Mouse (Mus musculus): ENCODE data around the gene Osbpl10.

Osbpl10 gene

DNA sequence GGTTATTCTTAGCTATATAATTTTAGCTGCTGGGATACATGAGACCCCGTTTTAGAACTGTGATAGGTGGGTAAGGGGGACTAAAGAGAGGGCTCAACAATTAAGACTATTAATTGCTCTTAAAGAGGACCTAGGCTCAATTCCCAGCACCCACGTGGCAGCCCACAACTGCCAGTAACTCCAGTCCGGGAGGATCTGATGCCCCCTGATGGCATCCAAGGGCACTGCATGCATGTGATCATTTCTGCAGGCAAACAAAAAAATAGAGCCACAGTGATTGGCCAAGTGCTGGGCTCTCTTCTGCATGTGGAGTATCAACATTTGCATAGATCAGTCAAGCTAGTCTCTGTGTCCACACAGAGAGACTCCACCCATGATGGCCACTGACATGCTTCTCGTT is 96.8 kb downstream of the Osbpl10 start:
- DNase-seq (ENCODE audit: low read depth, low spot score): no peak

- DNase-seq (ENCODE audit: low read depth, low spot score): peak; percentile 57
These were observed 110.1 kb downstream of the Osbpl10 start for GRCm38 (mm10) chr9:115088295-115088993.

GRCm38 (mm10) chr9:115089644-115090043 is 111.3 kb downstream of the Osbpl10 start:
- DNase-seq (ENCODE audit: low read depth, low spot score): no peak

GRCm38 (mm10) chr9:115096481-115096880 is 118.1 kb downstream of the Osbpl10 start:
- DNase-seq (ENCODE audit: low read depth, low spot score): no peak

DNA sequence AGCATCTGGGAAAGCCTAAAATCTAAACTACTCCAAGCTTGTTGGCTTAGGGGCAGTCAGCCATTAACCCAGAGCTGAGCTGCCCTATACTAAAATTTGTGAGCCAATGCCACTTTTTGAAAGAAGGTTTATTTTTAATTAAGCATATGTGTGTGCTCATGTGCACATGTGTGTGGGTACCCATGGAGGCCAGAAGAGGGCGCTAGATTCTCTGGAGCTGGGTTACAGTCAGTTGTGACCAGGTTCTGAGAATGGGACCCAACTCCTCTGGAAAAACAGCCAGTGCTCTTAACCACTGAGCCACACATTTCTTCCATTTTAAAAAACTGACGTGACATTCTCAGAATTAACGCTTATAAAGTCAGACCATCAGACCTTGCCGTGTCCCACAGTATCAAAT is 119.0 kb downstream of the Osbpl10 start:
- DNase-seq (ENCODE audit: low read depth, low spot score): no peak

DNA sequence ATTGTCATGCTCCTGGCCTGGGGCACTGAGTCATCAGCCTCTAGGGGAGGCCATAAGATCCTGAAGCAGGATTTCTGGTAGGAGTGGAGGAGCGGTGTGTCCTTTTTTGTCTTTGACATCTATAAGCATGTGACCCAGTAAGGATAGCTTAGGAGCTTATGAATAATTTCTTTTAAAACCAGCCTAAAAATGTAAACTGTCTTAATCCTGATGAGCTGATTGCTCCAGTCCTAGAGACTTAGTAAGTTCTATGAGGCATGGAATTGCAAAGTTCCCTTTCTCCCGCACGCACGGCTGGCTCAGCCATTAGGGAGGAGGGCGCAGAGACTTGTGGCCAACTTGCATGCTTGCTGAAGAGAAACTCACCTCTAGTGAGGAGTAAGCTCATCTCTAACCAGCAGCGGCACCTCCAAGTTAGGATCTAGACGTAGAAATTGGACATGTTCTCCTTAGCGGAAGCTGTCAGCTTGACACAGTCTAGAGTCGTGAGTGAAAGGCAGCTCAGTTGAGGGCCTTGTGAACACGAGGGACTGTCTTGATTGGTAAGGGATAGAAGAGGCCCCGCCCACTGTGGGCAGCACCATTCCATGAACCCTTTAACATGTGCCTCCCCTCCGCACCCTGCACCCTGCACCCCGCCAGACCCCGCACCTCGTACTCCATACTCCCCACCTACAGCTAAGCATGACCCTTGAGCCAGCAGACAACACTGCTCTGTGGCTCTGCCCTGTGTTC is 122.0 kb downstream of the Osbpl10 start:
- no peak for DNase-seq (ENCODE audit: low read depth, low spot score)

DNA sequence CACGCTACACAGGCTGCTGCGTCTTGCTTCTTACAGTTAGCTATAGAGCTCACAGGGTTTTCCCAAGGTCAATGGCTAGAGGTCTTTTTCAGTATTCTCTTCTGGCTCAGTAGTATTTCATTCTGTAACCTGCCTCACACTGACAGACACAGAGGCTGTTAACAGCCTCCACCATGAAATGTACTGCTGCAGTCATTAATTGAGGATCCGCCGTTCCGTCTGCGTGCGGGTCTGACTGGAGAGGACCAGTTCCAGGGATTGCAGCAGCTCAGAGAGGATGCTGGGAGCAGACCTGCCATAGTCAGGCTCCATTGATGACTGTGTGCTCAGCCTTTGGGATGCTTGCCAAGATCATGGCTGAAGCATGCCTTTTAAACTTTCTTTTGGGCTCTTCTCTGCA is 129.1 kb downstream of the Osbpl10 start:
- DNase-seq (ENCODE audit: low read depth, low spot score): no peak

- DNase-seq (ENCODE audit: low read depth, low spot score): no peak
These were observed 132.3 kb downstream of the Osbpl10 start for GRCm38 (mm10) chr9:115110655-115111054.

DNA sequence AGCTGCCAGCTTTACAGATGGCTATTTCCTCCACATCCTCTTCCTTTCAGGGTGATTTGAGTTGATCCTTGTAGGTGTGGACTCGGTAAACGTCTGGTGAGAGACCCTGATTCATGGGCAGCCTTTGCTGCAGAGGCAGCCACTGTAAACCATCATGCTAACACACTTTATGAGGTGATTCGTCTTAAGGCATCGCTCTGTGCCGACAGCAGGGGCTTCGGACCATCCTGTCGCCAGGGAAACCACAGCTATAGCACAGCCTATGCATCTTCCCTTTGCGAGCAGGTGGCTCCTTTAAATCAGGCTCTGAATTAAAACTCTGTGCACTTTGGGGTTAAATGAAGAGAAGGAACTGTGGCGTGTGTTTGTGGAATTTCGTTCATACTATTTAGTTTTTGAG is 138.9 kb downstream of the Osbpl10 start:
- DNase-seq (ENCODE audit: low read depth, low spot score): no peak

DNA sequence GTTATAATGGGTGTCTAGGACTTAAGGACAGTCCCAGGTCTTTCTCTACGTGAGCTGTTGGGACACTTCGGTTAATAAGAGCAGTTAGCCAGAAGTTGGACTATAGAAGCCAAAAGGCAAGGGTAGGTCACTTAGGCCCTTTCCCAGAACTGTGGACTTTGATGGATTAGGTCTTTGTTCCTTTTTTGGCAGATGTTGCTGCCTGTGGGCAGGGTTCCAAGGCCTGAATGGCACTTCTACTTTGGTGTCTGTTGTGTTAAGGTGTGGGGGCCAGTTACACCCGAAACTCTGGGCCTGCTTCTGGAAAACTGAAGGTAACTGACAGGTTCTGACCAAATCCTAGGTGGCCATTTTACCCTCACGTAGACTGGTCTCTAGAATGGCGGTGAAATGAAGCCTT is 141.9 kb downstream of the Osbpl10 start:
- DNase-seq (ENCODE audit: low read depth, low spot score): no peak

DNA sequence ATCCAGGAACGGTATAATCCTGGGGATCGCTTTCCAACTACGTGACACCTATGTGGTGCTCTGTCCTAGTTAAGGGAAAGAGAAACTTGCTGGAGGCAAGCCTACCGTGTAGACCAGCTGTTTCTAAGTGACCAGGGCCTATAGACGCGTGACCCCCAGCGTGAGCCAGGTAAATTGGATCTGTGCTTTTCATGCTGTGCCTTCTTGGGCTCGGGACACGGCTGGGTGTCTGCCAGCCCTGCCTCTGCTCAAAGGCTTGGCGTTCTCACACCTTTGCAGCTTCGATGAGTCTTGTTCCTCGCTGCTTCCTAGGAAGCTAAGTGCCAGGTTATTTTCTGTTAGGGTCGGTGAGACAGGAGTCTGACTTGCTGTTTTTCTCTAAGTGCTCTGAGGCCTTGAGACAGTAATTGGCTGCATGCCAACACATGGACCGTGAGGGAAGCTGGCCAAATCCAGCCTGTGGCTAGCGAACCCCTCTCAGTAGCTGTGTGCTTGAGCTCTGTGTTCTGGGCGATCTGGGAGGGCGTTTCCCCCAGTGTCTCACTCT is 142.4 kb downstream of the Osbpl10 start:
- no peak for DNase-seq (ENCODE audit: low read depth, low spot score)

GRCm38 (mm10) chr9:115127342-115127741 is 149.0 kb downstream of the Osbpl10 start:
- DNase-seq (ENCODE audit: low read depth, low spot score): no peak

DNA sequence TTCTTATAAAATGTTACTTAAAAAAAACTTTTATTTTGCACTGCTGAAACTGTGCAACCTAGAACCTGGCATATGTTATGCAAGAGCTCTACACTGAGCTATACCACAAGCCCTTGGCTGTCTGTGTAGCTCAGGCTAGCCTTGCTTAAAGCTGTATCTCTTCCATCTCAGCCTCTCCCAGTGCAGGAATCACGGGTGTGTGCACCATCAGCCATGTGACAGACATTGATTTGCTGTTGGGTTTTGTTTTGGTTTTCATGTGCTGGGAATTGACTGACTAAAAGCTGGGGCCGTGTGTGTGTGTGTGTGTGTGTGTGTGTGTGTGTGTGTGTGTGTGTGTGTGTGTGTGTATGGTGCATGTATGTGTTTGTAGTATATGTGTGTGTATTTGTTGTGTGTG is 155.6 kb downstream of the Osbpl10 start:
- DNase-seq (ENCODE audit: low read depth, low spot score): no peak

GRCm38 (mm10) chr9:115134736-115135135 is 156.4 kb downstream of the Osbpl10 start:
- DNase-seq (ENCODE audit: low read depth, low spot score): no peak

GRCm38 (mm10) chr9:115135352-115135751 is 157.0 kb downstream of the Osbpl10 start:
- no peak for DNase-seq (ENCODE audit: low read depth, low spot score)

DNA sequence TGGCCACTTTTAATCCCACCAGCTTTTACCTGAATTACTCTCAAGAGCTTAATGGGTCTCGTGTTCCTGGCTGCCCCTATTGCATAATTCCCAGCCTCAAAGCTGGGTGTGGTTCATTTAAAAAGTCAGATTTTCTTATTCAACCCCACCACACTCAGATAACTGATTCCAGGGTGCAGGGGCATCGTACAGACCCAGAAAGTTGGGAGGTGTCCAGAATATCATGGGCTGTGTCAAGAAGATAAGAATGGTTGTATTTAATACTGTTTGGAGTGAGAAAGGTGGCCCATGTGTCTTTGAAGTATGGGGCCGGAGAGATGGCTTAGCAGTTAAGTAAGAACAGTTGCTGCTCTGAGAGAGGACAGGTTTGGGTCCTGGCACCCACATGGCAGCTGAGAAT is 159.5 kb downstream of the Osbpl10 start:
- no peak for DNase-seq (ENCODE audit: low read depth, low spot score)

DNA sequence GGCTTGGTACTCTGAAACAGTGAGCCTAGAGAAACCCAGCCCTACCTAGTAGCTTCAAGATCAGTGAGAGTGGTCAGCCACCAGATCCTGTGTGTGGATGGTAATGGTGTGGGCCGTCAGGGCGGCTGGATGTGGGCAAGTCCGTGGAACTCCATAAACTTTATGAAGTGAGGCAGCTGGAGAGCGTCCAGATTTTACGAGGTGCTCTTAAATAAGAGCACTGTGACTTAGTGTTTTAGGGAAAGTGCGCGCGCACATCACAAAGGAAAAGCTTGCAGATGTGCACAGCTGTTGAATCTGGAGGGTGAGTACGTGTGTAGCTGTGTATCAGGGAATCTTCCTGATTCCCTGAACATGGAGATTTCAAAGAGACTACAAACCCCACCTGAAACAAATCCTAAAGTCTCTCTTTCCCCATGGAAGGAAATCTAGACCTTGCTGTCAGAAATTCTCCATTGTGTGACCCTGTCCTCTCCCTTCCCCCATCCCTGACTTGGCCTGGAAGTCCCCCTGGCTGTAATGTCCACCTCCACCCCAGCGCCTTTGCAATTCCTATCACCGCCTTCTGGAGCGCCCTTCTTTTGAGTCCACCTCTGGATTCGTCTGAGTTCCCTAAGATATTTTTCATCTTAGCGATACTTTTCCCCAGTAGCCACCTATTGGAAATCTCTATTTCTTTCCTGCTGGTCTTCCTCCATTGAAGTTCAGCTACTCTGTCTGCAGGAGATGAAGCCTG is 161.4 kb downstream of the Osbpl10 start:
- no peak for DNase-seq (ENCODE audit: low read depth, low spot score)

GRCm38 (mm10) chr9:115147141-115147540 is 168.8 kb downstream of the Osbpl10 start:
- DNase-seq (ENCODE audit: low read depth, low spot score): no peak

DNA sequence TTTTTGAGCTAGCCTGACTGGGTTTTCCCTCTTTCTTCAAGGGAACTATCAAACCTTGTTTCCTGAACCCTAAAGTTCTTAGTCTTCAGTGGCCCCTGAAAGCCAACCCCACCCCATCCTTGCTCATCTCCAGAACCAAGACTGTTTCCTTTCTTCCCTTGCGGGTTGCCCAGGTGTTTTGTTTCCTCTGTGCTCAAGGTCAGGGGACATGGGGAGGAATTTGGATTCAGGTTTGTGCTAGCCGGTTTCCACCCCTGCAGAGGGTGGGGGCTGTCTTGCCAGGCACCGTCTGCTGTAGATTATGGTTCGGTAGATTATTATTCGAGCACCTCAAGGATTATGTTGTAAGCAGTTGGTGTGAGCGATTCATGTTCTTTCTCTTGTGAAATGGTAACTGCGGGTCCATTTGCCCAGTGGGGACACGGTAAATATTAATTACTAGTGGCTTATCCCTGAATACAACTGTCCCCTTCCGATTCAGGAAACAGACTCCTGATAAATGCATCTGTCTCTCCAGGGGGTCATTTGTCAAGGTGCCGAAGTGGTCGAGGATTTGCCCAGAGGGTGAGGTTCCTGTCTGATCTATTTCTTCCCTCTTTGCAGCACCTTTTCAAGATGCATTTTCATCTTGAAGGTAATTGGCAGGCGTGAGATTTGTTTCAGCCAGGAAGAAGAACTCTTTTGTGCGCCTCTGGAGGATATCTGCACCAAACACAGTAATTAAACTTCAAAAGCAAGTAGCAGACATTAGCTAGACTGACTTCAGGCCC is 169.4 kb downstream of the Osbpl10 start:
- no peak for DNase-seq (ENCODE audit: low read depth, low spot score)

DNA sequence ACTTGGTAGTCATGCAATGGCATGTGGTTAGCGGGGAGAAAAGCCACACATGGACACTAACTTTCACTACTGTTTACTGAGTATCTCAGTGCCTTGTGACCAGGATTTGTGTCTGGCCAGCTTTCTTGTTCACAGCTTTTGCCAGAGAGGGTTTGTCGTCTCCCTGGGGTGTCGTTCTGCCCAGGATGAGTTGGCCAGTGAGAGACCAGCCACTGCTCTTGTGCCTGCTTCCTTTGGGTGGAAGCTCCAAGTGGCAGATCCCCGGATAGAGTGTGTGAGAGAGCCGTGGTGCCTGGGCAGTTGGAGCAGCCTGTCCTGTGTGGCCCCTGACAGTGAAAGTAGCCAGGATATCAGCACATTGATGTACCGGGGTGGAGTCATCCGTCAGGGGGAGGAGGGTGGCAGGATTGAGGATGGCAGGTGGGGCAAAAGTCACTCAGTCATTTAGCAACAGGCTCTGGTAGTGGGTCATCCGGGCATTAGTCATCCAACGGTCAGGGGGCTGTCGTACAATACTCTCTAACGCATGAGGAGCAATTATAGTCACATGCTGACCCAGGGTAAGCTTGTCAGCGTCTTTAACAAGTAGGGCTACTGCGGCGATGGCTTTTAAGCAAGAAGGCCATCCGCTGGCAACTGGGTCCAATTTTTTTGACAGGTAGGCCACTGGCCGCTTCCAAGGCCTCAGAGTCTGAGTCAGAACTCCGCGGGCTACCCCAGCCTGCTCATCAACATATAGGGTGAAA is 170.8 kb downstream of the Osbpl10 start:
- DNase-seq (ENCODE audit: low read depth, low spot score): no peak

GRCm38 (mm10) chr9:115161591-115161990 is 183.2 kb downstream of the Osbpl10 start:
- DNase-seq (ENCODE audit: low read depth, low spot score): no peak
